ENCODE assay signal across 9 mouse cellular contexts in the genomic region with DNA sequence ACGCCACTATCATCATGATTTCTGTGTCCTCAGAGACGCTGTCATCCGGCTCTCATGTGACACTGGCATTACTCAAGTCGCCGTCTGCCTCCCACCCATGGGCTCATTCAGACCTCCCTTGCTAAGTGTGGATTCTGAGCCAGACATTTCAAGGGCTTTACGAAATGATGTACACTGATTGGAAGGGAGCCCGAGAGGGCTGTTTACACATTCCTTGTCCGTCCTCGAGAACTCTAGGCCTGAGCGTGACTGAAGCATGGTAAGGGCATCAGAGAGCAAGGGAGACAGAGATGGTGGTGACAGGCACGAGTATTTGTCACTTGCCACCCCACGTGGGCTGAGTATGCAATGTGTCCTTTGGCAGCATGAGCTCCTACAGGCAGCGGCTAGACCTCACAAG. TPM values are rescaled to one million over a fixed set of nuclear protein-coding genes. Genes with fewer than 3 reads are reported as not detected.
DNase-seq lines count a peak whose midpoint lies in the region; ATAC-seq lines count a peak whose summit lies in the region.
"Had no signal": no experiment of that assay in that cellular context is flagged by ENCODE, and none has a peak within 500 bp of the region (broad histone marks: within the 10 kb centered on the region; RNA-seq: fewer than 3 reads in every experiment).

No protein-coding gene starts in this region.

- no peak overlapping the region for H3K4me3 ChIP-seq in hindbrain, embryonic 15.5 days
- H3K4me3 ChIP-seq in hindbrain, embryonic 10.5 days, result no peak overlapping the region
- H3K4me3 ChIP-seq: limb, embryonic 13.5 days had no signal

- H3K4me1 ChIP-seq in hindbrain, embryonic 15.5 days (replicated peaks), result peaks cover 21% of the 10 kb centered on the region
- peaks cover 23% of the 10 kb centered on the region for H3K4me1 ChIP-seq in hindbrain, embryonic 10.5 days (replicated peaks)

- intact Hi-C loops in left cerebral cortex, postnatal 4 days (cut with DNase I), result no loop called here

- H3K27me3 ChIP-seq in hindbrain, embryonic 15.5 days, result no peaks in the 10 kb centered on the region
- H3K27me3 ChIP-seq in hindbrain, embryonic 10.5 days (ENCODE audit: insufficient read depth, poor library complexity, severe bottlenecking), result no peaks in the 10 kb centered on the region
- H3K27me3 ChIP-seq: limb, embryonic 13.5 days had no signal

- H3K27ac ChIP-seq in hindbrain, embryonic 15.5 days (replicated peaks), result 0 out of 2 replicates have a peak overlapping the region, but pooled peaks have one; percentile 32
- no peak overlapping the region; the same call in 1 of the 2 replicates for H3K27ac ChIP-seq in hindbrain, embryonic 10.5 days
- H3K27ac ChIP-seq: limb, embryonic 13.5 days had no signal

- no peak; the same call in 1 of the 2 replicates for ATAC-seq in hindbrain, embryonic 15.5 days (ENCODE audit: low FRiP score, low read depth)
- no peak for ATAC-seq in activated CD4-positive, CD25-positive, alpha-beta regulatory T cell, adult 4 months

- WGBS in hindbrain, embryonic 15.5 days, result 51% methylated on average over 13 of the region's 13 CpGs
- WGBS in hindbrain, embryonic 10.5 days, result 79% methylated on average over 13 of the region's 13 CpGs

- no peak for DNase-seq in hindbrain, embryonic 10.5 days (ENCODE audit: low spot score)
- peak; percentile 64 for DNase-seq in 3T3-L1 (ENCODE audit: low read depth, low spot score)
- peak; percentile 97 for DNase-seq in heart, adult 11 months
- DNase-seq in left cerebral cortex, postnatal 4 days, result peak; percentile 24
- no peak for DNase-seq in yolk sac, embryonic 10.5 days (ENCODE audit: low spot score)
- no peak for DNase-seq in embryo, embryonic 9.5 days (ENCODE audit: extremely low spot score)

- no peaks in the 10 kb centered on the region for H3K9me3 ChIP-seq in hindbrain, embryonic 15.5 days
- H3K9me3 ChIP-seq in hindbrain, embryonic 10.5 days, result no peaks in the 10 kb centered on the region
- H3K9me3 ChIP-seq: limb, embryonic 13.5 days had no signal

- no peak overlapping the region; the same call in 1 of the 2 replicates for H3K9ac ChIP-seq in hindbrain, embryonic 15.5 days
- H3K9ac ChIP-seq: limb, embryonic 13.5 days had no signal

- H3K36me3 ChIP-seq in hindbrain, embryonic 15.5 days, result no peaks in the 10 kb centered on the region
- no peaks in the 10 kb centered on the region for H3K36me3 ChIP-seq in hindbrain, embryonic 10.5 days
- H3K36me3 ChIP-seq: limb, embryonic 13.5 days had no signal

- H3K4me2 ChIP-seq in hindbrain, embryonic 15.5 days, result no peak overlapping the region
- H3K4me2 ChIP-seq: limb, embryonic 13.5 days had no signal

RNA-seq across cellular contexts. Expression of a gene that starts 49.0 kb away (rescaled TPM):
- polyA plus RNA-seq in hindbrain, embryonic 15.5 days (2015; fragmentation: Nextera tagmentation; extraction: Ambion mirVana), result 63.2 and 63.7 TPM in 2 replicates
- polyA plus RNA-seq in hindbrain, embryonic 10.5 days (2016; fragmentation: Nextera tagmentation; extraction: Ambion mirVana), result 42.2 and 56.0 TPM in 2 replicates
- 100 to 1,000 TPM in 1 of 2 experiments, 10 to 100 TPM in 1; 91.8 to 106 TPM for total RNA-seq in left cerebral cortex, postnatal 4 days (2021)
- polyA plus RNA-seq in activated CD4-positive, CD25-positive, alpha-beta regulatory T cell, adult 4 months (2017; shearing (Covaris generic)), result 10 to 100 TPM; 18.2 to 20.1 TPM

Comparison
In these comparisons a context has a peak if more than half of its experiments do, and no peak if none do; other contexts are left out.
1. DNase-seq: peak in 3T3-L1 (single experiment), heart, adult 11 months (single experiment) and left cerebral cortex, postnatal 4 days (single experiment); none in hindbrain, embryonic 10.5 days (single experiment), yolk sac, embryonic 10.5 days (single experiment) and embryo, embryonic 9.5 days (single experiment).